Mouse (Mus musculus) E14TG2a.4 (cell line): ENCODE measurements around the gene Itgb5.

Source experiments
- H3K27me3 ChIP-seq: 2 replicates; pipeline ENCODE4 v1.6.1; 2014; ENCODE audit warnings: low read length, control low read depth; ENCODE audit not compliant: insufficient read depth
- H3K36me3 ChIP-seq: 2 replicates; pipeline ENCODE4 v1.6.1; 2014; ENCODE audit warnings: low read length, control low read depth; ENCODE audit not compliant: insufficient read depth
- H3K4me1 ChIP-seq: replicated peaks from 2 replicates; pipeline ENCODE4 v1.6.1; 2014; ENCODE audit warnings: low read depth, low read length, control low read depth
- H3K4me3 ChIP-seq: replicated peaks from 2 replicates; pipeline ENCODE4 v1.5.1; 2014; ENCODE audit warnings: mild to moderate bottlenecking, low read length
- H3K9me3 ChIP-seq: 2 replicates; pipeline ENCODE4 v1.6.1; 2014; ENCODE audit warnings: low read length, control low read depth
- CTCF ChIP-seq: conservative IDR thresholded peaks from 2 replicates; pipeline ENCODE4 v1.5.1; 2014; ENCODE audit warnings: low read length
- NANOG ChIP-seq: IDR thresholded peaks from 2 replicates; pipeline ENCODE4 v1.6.1; 2014; ENCODE audit warnings: borderline replicate concordance, low read length, mixed read lengths
- POU5F1 ChIP-seq: IDR thresholded peaks from 2 replicates; pipeline ENCODE4 v1.6.1; 2014; ENCODE audit warnings: low read length, borderline replicate concordance

Itgb5 gene

GRCm38 (mm10) chr16:33795106-33795505, 34.4 kb upstream of the Itgb5 start:
- TF ChIP-seq NANOG (no peak), POU5F1 (no peak), CTCF (no peak)

GRCm38 (mm10) chr16:33795887-33796286, 33.6 kb upstream of the Itgb5 start:
- Histone ChIP-seq H3K9me3 (peaks cover 14% of the 10 kb centered on the region), H3K36me3 (no peaks in the 10 kb centered on the region), H3K27me3 (no peaks in the 10 kb centered on the region), H3K4me1 (peaks cover 8% of the 10 kb centered on the region), H3K4me3 (no peak overlapping the region)
- no peak for TF ChIP-seq POU5F1
- no peak for TF ChIP-seq NANOG
- TF ChIP-seq CTCF, result no peak

More at GRCm38 (mm10) chr16:33795106-33795505, 34.4 kb upstream of the Itgb5 start:
- no peaks in the 10 kb centered on the region for H3K27me3 ChIP-seq
- H3K9me3 ChIP-seq, result peaks cover 22% of the 10 kb centered on the region
- H3K36me3 ChIP-seq, result no peaks in the 10 kb centered on the region
- no peak overlapping the region for H3K4me3 ChIP-seq
- peaks cover 8% of the 10 kb centered on the region for H3K4me1 ChIP-seq

GRCm38 (mm10) chr16:33796756-33797155, 32.7 kb upstream of the Itgb5 start:
- TF ChIP-seq POU5F1, result no peak
- no peak for TF ChIP-seq CTCF
- no peak for TF ChIP-seq NANOG
- H3K4me1 ChIP-seq, result peaks cover 8% of the 10 kb centered on the region

GRCm38 (mm10) chr16:33797860-33798259, 31.6 kb upstream of the Itgb5 start:
- Histone ChIP-seq H3K9me3 (peaks cover 9% of the 10 kb centered on the region; the same call in 1 of the 2 replicates), H3K4me3 (no peak overlapping the region), H3K4me1 (peaks cover 4% of the 10 kb centered on the region), H3K27me3 (no peaks in the 10 kb centered on the region), H3K36me3 (no peaks in the 10 kb centered on the region)
- TF ChIP-seq POU5F1, result no peak
- TF ChIP-seq CTCF, result peak; percentile 89
- no peak for TF ChIP-seq NANOG

More at GRCm38 (mm10) chr16:33796756-33797155, 32.7 kb upstream of the Itgb5 start:
- no peaks in the 10 kb centered on the region for H3K27me3 ChIP-seq
- H3K36me3 ChIP-seq, result no peaks in the 10 kb centered on the region
- no peak overlapping the region for H3K4me3 ChIP-seq
- peaks cover 9% of the 10 kb centered on the region; the same call in 1 of the 2 replicates for H3K9me3 ChIP-seq

GRCm38 (mm10) chr16:33810002-33810401, 19.5 kb upstream of the Itgb5 start:
- no peaks in the 10 kb centered on the region for H3K36me3 ChIP-seq
- no peaks in the 10 kb centered on the region for H3K27me3 ChIP-seq
- H3K4me3 ChIP-seq, result no peak overlapping the region
- 0 out of 2 replicates have a peak, but pooled peaks cover 5% of the 10 kb centered on the region for H3K9me3 ChIP-seq
- 0 out of 2 replicates have a peak, but pooled peaks cover 9% of the 10 kb centered on the region for H3K4me1 ChIP-seq
- TF ChIP-seq POU5F1 (no peak), NANOG (no peak), CTCF (peak; percentile 19)

- Histone ChIP-seq H3K4me1 (peaks cover 25% of the 10 kb centered on the region), H3K4me3 (no peak overlapping the region), H3K27me3 (no peaks in the 10 kb centered on the region; the same call in 1 of the 2 replicates), H3K36me3 (no peaks in the 10 kb centered on the region), H3K9me3 (peaks cover 9% of the 10 kb centered on the region)
- TF ChIP-seq NANOG (no peak), POU5F1 (0 out of 2 replicates have a peak, but pooled peaks have one; percentile 38), CTCF (no peak)
These were observed 10.9 kb upstream of the Itgb5 start for GRCm38 (mm10) chr16:33818413-33819165.

GRCm38 (mm10) chr16:33820269-33821178, 8.9 kb upstream of the Itgb5 start:
- Histone ChIP-seq H3K4me3 (no peak overlapping the region), H3K36me3 (no peaks in the 10 kb centered on the region), H3K27me3 (no peaks in the 10 kb centered on the region; the same call in 1 of the 2 replicates), H3K4me1 (peaks cover 25% of the 10 kb centered on the region), H3K9me3 (peaks cover 9% of the 10 kb centered on the region)
- TF ChIP-seq CTCF (peak; percentile 86), NANOG (no peak)

GRCm38 (mm10) chr16:33824603-33825002, 4.9 kb upstream of the Itgb5 start:
- H3K36me3 ChIP-seq, result no peaks in the 10 kb centered on the region
- peaks cover 22% of the 10 kb centered on the region for H3K27me3 ChIP-seq
- TF ChIP-seq NANOG, result peak; percentile 41; the same call in 1 of the 2 replicates
- TF ChIP-seq POU5F1, result no peak
- H3K4me3 ChIP-seq, result no peak overlapping the region
- peaks cover 24% of the 10 kb centered on the region for H3K4me1 ChIP-seq
- no peaks in the 10 kb centered on the region for H3K9me3 ChIP-seq
